Mouse (Mus musculus) liver, embryonic 11.5 days (tissue): ENCODE data around the gene Otud3. TPM values are rescaled to one million over a fixed set of nuclear protein-coding genes. Genes with fewer than 3 reads are reported as not detected.

Experiments used
- ATAC-seq: fragments of 200-750 bp; cut with Nextera tagmentation; replicated peaks from 2 replicates; pipeline ENCODE4 v1.8.0; 2017; ENCODE audit warnings: moderate number of reproducible peaks, mild to moderate bottlenecking, moderate TSS enrichment, moderate library complexity; ENCODE audit not compliant: low FRiP score
- DNase-seq: peaks from one replicate; pipeline ENCODE4 v3.0.0-alpha.2; 2017; ENCODE audit warnings: low spot score
- H3K27ac ChIP-seq: fragments of 300-500 bp; sonication (generic); 2 replicates; pipeline ENCODE4 v1.5.1; 2014; ENCODE audit warnings: mild to moderate bottlenecking, low read depth, low read length, control low read depth
- H3K27me3 ChIP-seq: fragments of 300-500 bp; sonication (generic); replicated peaks from 2 replicates; pipeline ENCODE4 v1.6.1; 2014; ENCODE audit warnings: low read length, mixed read lengths; ENCODE audit not compliant: control insufficient read depth, insufficient read depth
- H3K36me3 ChIP-seq: fragments of 300-500 bp; sonication (generic); 2 replicates; pipeline ENCODE4 v1.6.1; 2014; ENCODE audit warnings: mild to moderate bottlenecking, low read length, moderate library complexity, mixed read lengths; ENCODE audit not compliant: control insufficient read depth, insufficient read depth
- H3K4me1 ChIP-seq: fragments of 300-500 bp; sonication (generic); replicated peaks from 2 replicates; pipeline ENCODE4 v1.6.1; 2014; ENCODE audit warnings: low read length, mixed read lengths; ENCODE audit not compliant: control insufficient read depth, insufficient read depth
- H3K4me2 ChIP-seq: fragments of 300-500 bp; sonication (generic); 2 replicates; pipeline ENCODE4 v1.6.1; 2014; ENCODE audit warnings: mild to moderate bottlenecking, control low read depth, moderate library complexity
- H3K4me3 ChIP-seq: fragments of 300-500 bp; sonication (generic); 2 replicates; pipeline ENCODE4 v1.5.1; 2014; ENCODE audit warnings: low read depth, low read length, control low read depth
- H3K9ac ChIP-seq: fragments of 300-500 bp; sonication (generic); 2 replicates; pipeline ENCODE4 v1.6.1; 2014; ENCODE audit warnings: low read depth, low read length, control low read depth
- H3K9me3 ChIP-seq: fragments of 300-500 bp; sonication (generic); 2 replicates; pipeline ENCODE4 v1.6.1; 2016; ENCODE audit warnings: low read length, inconsistent platforms, mixed read lengths; ENCODE audit not compliant: control insufficient read depth
- WGBS: fragments of 180-500 bp; shearing (Covaris S2); extraction: QIAGEN DNeasy Blood & Tissue Kit; methylation state at CpG from one replicate; pipeline ENCODE4 v1.1.7; 2014; 5-methylcytosine and 5-hydroxymethylcytosine counted together
- polyA plus RNA-seq: library from polyadenylated mRNA; unstranded; fragments of >200 nt; fragmentation: Nextera tagmentation; extraction: Ambion mirVana; gene quantifications from 2 replicates; pipeline ENCODE4 v1.2.1, GENCODE M21; 2014

Gene Otud3
- polyA plus RNA-seq, 1 experiment from 2014 or later: 3.8 TPM

GRCm38 (mm10) chr4:138865991-138866390 lies 47.8 kb downstream of the Otud3 start:
- DNase-seq: no peak
- H3K27ac ChIP-seq: no peak overlapping the region
- no peak overlapping the region for H3K4me3 ChIP-seq
- H3K4me1 ChIP-seq: no peaks in the 10 kb centered on the region
- no peaks in the 10 kb centered on the region for H3K36me3 ChIP-seq
- no peak for ATAC-seq
- no peak overlapping the region for H3K4me2 ChIP-seq
- H3K27me3 ChIP-seq: no peaks in the 10 kb centered on the region; the same call in 1 of the 2 replicates
- no peak overlapping the region for H3K9ac ChIP-seq
- WGBS: 65% methylated on average over 6 of the region's 6 CpGs
- no peaks in the 10 kb centered on the region for H3K9me3 ChIP-seq

DNA sequence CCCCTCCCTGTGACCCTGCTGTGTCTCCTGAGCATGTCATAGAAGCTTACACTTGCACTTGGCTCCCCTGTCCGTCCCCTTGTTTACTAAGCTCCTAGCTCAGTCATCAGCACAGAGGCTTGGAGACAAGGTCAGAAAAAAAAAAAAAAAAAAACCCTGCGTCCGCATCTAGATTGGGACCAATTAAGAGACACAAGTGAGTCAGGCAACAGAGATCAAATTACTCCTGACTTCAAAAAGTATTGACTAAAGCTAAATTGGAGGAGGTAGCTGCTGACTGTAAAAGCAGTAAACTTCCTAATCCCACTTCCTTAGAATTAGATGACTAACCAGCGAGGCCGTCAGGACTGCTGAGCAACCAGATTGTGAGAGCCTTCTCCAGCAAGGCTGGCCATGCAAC lies 48.7 kb downstream of the Otud3 start:
- H3K36me3 ChIP-seq: no peaks in the 10 kb centered on the region
- H3K4me3 ChIP-seq: no peak overlapping the region
- H3K9ac ChIP-seq: no peak overlapping the region
- no peak for ATAC-seq
- H3K27me3 ChIP-seq: no peaks in the 10 kb centered on the region; the same call in 1 of the 2 replicates
- H3K27ac ChIP-seq: no peak overlapping the region
- 37% methylated on average over 5 of the region's 5 CpGs for WGBS
- no peaks in the 10 kb centered on the region for H3K9me3 ChIP-seq
- no peak for DNase-seq
- no peak overlapping the region for H3K4me2 ChIP-seq
- no peaks in the 10 kb centered on the region for H3K4me1 ChIP-seq

DNA sequence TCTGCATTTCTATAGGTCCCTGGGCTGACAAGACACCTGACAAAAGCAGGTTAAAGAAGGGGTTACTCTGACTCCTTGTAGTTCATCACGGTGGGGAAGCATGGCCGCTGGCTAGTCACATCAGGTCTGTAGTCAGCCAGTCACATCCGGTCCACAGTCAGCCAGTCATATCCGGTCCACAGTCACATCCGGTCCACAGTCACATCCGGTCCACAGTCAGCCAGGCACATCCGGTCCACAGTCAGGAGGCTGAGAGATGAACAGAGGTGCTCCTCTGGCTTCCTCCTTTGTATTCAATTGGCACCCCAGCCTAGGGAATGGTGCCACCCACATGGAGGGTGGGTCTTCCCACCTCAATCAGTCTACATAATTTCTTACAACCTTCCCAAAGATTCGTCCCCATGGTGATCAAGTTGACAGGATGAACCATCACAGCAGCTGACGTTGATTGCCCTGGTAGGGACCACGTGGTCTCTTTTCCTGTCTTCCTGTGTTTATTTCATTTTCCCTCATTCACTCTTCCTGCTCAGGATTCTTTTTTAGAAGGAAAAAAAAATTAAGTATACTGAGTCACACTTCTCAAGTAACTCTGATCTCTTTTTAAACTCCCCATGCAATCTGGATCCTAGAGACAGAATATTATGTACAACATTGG lies 50.3 kb downstream of the Otud3 start, which contains the start of gene Pla2g5:
Pla2g5 (minus strand) TSS at position 139 of the 655 bp plus-strand sequence.
- DNase-seq (no peak), ATAC-seq (no peak)
- Histone ChIP-seq H3K4me2 (no peak within 1 kb of the TSS), H3K4me3 (no peak within 1 kb of the TSS), H3K27ac (no peak within 1 kb of the TSS), H3K27me3 (no peaks in the 10 kb centered on the region; the same call in none of the 2 replicates), H3K4me1 (no peaks in the 10 kb centered on the region), H3K9me3 (no peaks in the 10 kb centered on the region), H3K36me3 (no peaks in the 10 kb centered on the region), H3K9ac (no peak within 1 kb of the TSS)
- WGBS: 64% methylated on average over 10 of the region's 10 CpGs

GRCm38 (mm10) chr4:138859728-138860127 lies 54.0 kb downstream of the Otud3 start:
- Histone ChIP-seq H3K4me1 (no peaks in the 10 kb centered on the region), H3K27ac (no peak overlapping the region), H3K27me3 (no peaks in the 10 kb centered on the region; the same call in none of the 2 replicates), H3K36me3 (no peaks in the 10 kb centered on the region), H3K4me2 (peak overlapping the region; percentile 51), H3K9ac (no peak overlapping the region), H3K4me3 (no peak overlapping the region), H3K9me3 (no peaks in the 10 kb centered on the region)
- DNase-seq (peak; percentile 76), ATAC-seq (no peak; the same call in 1 of the 2 replicates)
- WGBS: 7% methylated on average over 13 of the region's 13 CpGs

- Histone ChIP-seq H3K9me3 (no peaks in the 10 kb centered on the region), H3K4me1 (no peaks in the 10 kb centered on the region), H3K27ac (no peak overlapping the region), H3K4me2 (peak overlapping the region; percentile 51), H3K27me3 (no peaks in the 10 kb centered on the region; the same call in 1 of the 2 replicates), H3K4me3 (no peak overlapping the region), H3K36me3 (no peaks in the 10 kb centered on the region), H3K9ac (no peak overlapping the region)
- ATAC-seq (peak; percentile 20; the same call in 1 of the 2 replicates), DNase-seq (no peak)
- 13% methylated on average over 9 of the region's 9 CpGs for whole genome bisulfite sequencing
These were observed 54.5 kb downstream of the Otud3 start for GRCm38 (mm10) chr4:138859245-138859644.

DNA sequence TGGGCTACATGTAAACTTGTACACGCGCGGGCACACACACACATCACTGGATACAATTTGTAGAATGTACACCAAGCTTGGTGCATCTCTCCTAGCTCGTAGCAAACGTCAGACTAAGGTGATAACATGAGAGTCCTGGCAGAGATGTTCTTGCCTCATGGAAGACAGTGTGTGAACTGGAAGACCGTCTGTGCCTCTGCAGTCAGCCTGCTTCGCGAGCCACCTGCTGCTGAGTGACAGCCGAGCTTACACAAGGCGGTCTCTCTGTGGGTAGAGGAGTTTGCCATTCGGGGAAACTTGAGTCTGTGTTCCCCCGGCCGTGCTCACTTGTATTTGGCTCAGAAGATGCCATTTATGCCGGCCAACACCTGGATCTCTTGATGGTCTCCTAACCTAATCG lies 55.3 kb downstream of the Otud3 start:
- H3K9ac ChIP-seq: no peak overlapping the region
- H3K4me3 ChIP-seq: no peak overlapping the region
- H3K9me3 ChIP-seq: no peaks in the 10 kb centered on the region
- WGBS: 68% methylated on average over 15 of the region's 15 CpGs
- DNase-seq (no peak), ATAC-seq (no peak)
- no peak overlapping the region for H3K27ac ChIP-seq
- H3K36me3 ChIP-seq: no peaks in the 10 kb centered on the region
- H3K4me2 ChIP-seq: no peak overlapping the region
- H3K27me3 ChIP-seq: no peaks in the 10 kb centered on the region; the same call in 1 of the 2 replicates
- no peaks in the 10 kb centered on the region for H3K4me1 ChIP-seq

GRCm38 (mm10) chr4:138857576-138857975 lies 56.2 kb downstream of the Otud3 start:
- Histone ChIP-seq H3K9me3 (no peaks in the 10 kb centered on the region), H3K36me3 (no peaks in the 10 kb centered on the region), H3K4me1 (no peaks in the 10 kb centered on the region), H3K27me3 (no peaks in the 10 kb centered on the region; the same call in 1 of the 2 replicates), H3K27ac (no peak overlapping the region), H3K4me2 (no peak overlapping the region), H3K4me3 (no peak overlapping the region), H3K9ac (no peak overlapping the region)
- ATAC-seq (no peak), DNase-seq (no peak)
- 45% methylated on average over 10 of the region's 10 CpGs for WGBS

DNA sequence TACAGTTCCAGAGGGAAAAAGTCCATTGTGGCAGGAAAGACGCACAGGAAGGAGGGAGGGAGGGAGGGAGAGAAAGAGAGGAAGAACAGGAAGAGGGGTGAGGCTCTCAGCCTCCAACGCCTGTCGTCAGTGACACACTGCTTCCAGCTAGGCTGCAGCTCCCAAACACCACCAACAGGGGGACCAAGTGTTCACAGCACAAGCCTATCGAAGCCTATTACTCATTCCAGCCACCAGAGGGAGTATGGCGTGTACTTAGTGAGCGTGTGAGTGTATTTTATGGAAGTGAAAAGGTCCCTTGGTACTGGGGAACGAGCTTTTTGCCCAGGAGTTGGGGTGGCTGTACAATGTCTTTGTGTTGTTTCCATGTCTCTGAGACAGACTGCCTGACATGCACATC lies 57.3 kb downstream of the Otud3 start:
- H3K9ac ChIP-seq: no peak overlapping the region
- no peaks in the 10 kb centered on the region; the same call in 1 of the 2 replicates for H3K27me3 ChIP-seq
- no peaks in the 10 kb centered on the region for H3K9me3 ChIP-seq
- H3K4me1 ChIP-seq: no peaks in the 10 kb centered on the region
- DNase-seq (no peak), ATAC-seq (no peak)
- H3K27ac ChIP-seq: no peak overlapping the region
- H3K4me3 ChIP-seq: no peak overlapping the region
- WGBS: 28% methylated on average over 7 of the region's 7 CpGs
- H3K4me2 ChIP-seq: no peak overlapping the region
- H3K36me3 ChIP-seq: no peaks in the 10 kb centered on the region

GRCm38 (mm10) chr4:138855092-138855632 lies 58.6 kb downstream of the Otud3 start:
- no peak overlapping the region for H3K27ac ChIP-seq
- no peaks in the 10 kb centered on the region for H3K36me3 ChIP-seq
- H3K4me2 ChIP-seq: no peak overlapping the region
- ATAC-seq (no peak), DNase-seq (no peak)
- no peak overlapping the region for H3K4me3 ChIP-seq
- H3K9ac ChIP-seq: no peak overlapping the region
- H3K9me3 ChIP-seq: no peaks in the 10 kb centered on the region
- no peaks in the 10 kb centered on the region; the same call in 1 of the 2 replicates for H3K27me3 ChIP-seq
- H3K4me1 ChIP-seq: no peaks in the 10 kb centered on the region
- 79% methylated on average over 9 of the region's 9 CpGs for WGBS
